Mouse (Mus musculus) c-Kit-positive CD71-positive TER-119-negative erythroid progenitor cells, embryonic 14.5 days (primary cell): Measurements from ENCODE around the gene Zswim3.

Source experiments
- DNase-seq: peaks from one replicate; pipeline ENCODE4 v3.0.0-alpha.2; 2013; ENCODE audit warnings: low read depth

The Zswim3 gene

GRCm38 (mm10) chr2:164806614-164807013 is 1.7 kb downstream of the Zswim3 start:
- no peak for DNase-seq

GRCm38 (mm10) chr2:164813557-164813956 is 8.7 kb downstream of the Zswim3 start:
- DNase-seq, result no peak

DNA sequence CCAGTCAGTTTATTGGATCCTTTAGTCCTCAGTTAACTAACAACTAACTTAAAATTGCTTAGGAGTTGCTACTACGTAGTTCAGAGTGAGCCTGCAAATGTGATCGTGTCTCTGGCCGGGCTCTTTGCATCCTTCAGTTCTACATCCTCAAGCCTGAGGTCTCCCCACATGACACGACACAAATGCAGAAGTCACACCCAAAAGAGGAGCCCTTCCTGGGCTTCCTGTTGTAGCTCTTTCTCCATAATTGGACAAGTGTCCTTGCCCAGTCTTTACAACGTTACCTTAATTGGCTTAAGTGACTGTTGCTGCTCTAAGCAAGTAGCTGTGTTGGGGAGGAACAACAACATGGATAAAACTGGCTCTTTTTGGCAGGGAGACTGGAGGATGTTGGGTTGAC is 10.4 kb downstream of the Zswim3 start:
- DNase-seq, result no peak

DNA sequence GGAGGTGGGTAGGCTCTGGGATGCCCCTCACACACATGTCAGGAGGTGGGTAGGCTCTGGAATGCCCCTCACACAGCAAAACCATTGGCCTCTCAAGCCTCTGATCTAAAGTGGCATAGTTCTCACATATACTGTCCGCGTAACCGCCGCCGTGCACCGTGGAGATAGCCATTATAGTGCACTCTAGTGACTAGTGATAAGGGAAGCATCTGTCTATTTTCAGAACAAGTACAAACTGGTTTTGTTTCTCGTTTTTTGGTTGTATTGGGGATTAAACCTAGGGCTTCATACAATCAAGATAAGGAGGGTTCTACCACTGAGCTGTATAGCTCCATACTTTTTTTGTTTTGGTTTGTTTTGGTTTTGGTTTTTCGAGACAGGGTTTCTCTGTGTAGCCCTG is 10.9 kb downstream of the Zswim3 start:
- DNase-seq, result no peak

GRCm38 (mm10) chr2:164817206-164817605 is 12.3 kb downstream of the Zswim3 start:
- no peak for DNase-seq

DNA sequence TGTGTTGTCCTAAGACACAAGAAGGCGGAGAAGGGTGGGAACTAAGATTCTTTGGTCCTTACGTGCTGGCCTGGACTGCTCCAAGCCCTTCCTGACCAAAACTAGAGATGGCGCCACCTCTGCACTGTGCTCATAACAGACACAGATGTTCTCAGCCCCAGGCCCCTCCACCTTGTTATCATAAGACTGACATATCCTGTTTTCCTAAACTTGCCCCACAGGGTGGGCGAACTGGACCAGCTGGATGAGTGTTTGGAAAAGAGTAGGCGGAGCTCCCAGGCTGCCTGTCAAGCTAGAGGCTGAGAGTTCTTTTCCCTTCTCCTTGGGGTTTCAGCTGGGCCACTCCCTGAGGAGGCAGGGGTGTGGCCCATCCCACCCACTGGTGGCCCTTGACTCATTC is 12.8 kb downstream of the Zswim3 start:
- DNase-seq, result no peak

DNA sequence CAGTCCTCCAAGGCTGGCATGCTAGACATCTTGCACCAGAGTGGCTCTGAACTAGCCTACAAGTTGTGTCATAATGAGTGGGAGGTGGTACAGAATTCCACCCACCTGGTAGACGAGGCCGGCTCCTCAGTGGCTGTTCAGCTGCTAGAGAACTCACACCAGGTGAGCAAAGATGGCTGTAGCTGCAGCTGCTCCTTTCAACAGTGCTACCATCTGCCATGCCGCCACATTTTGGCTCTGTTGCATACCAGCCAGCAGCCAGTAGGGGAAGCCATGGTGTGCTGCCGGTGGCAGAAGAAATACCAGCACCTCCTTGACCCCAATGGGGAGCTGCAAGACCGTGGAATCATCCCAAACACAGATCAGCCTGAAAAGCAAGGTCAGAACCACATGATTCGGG is 16.2 kb downstream of the Zswim3 start:
- DNase-seq, result no peak

GRCm38 (mm10) chr2:164822636-164823165 is 17.8 kb downstream of the Zswim3 start, which contains the start of gene Zswim1:
Zswim1 (plus strand) TSS chr2:164822686.
- peak; percentile 99 for DNase-seq

- DNase-seq, result no peak
These were observed 18.3 kb downstream of the Zswim3 start for GRCm38 (mm10) chr2:164823181-164823585.

- no peak for DNase-seq
These were observed 19.1 kb downstream of the Zswim3 start for GRCm38 (mm10) chr2:164823969-164824368.

DNA sequence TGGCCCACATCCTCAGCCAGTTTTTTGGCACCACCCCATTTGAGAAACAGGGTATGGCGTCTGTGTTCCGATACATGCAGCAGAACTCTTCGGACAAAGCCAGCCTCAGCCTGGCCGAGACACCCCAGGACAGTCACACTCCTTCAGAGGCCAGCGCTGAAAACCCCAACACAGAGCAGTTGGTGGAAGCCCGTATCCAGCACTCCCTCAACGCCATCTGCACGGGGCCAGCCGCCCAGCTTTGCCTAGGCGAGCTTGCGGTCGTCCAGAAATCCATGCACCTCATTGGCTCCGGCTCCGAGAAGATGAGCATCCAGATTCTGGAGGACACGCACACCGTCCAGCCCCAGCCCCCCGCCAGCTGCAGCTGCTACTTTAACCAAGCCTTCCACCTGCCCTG is 20.6 kb downstream of the Zswim3 start:
- DNase-seq, result no peak

DNA sequence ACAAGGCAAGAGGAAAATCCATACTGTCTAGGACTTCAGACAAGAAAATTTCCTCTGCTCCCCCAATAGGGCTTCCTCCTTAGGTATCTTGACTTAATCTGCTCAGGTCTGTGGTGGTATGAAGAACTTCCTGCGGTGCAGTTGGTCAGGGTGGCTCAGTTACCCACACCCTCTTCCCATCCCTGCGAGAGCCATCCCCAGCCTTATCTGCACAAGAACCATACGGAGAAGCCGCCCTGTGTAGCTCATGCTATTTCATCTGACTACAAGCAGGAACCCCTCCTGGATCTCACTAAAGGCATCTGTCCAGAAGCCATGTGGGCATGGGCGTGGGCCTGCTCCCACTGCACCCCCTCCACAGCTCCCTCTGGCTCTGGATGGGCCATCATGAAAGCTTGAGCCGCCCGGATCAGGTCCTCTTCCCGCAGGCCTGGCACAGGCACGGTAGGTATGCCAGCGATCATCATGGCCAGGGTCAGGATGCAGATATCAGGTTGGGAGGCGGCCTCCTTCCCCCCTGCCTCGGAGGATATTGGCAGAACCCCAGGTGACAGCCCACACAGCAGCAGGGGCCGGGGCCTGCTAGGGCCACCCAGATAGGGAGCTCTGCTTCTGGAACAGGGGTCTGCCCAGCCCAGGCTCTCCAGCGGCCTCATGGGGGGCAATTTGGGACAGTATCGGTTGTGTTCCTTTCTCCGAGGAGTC is 22.4 kb downstream of the Zswim3 start:
- DNase-seq, result no peak

GRCm38 (mm10) chr2:164828437-164828836 is 23.5 kb downstream of the Zswim3 start, which contains the start of gene Spata25:
Spata25 (minus strand) TSS chr2:164828537.
- no peak for DNase-seq

- DNase-seq, result no peak
These were observed 24.2 kb downstream of the Zswim3 start for GRCm38 (mm10) chr2:164829090-164829489.

DNA sequence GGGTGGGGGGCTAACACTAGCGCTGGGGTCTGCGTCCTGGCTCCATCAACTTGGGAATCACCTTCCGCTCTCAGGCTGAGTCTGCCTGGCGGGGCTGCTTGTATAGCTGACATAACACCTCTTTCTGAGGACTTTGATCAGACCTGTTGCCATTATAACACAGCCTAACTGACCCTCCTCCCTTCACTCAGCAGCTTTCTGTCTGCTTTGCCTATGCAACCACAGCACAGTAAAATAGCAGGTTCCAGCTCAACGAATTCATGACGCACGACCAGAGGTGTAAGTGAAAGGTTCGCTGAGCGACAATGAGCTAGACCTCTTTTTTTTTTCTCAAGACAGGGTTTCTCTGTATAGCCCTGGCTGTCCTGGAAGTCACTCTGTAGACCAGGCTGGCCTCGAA is 26.1 kb downstream of the Zswim3 start:
- DNase-seq, result no peak

GRCm38 (mm10) chr2:164832032-164832747 is 27.3 kb downstream of the Zswim3 start:
- DNase-seq, result no peak

- DNase-seq, result peak; percentile 67
These were observed 27.9 kb downstream of the Zswim3 start, which contains the start of gene Ctsa for GRCm38 (mm10) chr2:164832748-164833301. Ctsa (plus strand) TSS chr2:164832873.

- DNase-seq, result peak; percentile 92
These were observed 28.5 kb downstream of the Zswim3 start, which contains the start of gene Neurl2 for GRCm38 (mm10) chr2:164833314-164833959. Neurl2 (minus strand) TSS chr2:164833456.

DNA sequence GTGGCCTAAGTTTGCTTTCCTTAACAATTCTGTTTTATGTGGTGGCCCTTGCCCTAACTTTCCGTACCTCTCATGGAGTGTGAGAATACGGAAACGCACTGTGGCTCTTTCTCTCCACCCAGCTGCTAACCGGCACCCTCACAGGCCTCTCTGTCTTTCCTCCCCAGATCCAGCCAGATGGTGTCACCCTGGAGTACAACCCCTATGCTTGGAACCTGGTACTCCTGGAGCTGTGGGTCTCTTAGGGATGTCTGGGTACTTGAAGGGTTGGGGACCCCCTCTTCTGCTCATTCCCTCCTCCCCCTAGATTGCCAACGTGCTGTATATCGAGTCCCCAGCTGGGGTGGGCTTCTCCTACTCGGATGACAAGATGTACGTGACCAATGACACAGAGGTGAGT is 29.6 kb downstream of the Zswim3 start:
- no peak for DNase-seq

DNA sequence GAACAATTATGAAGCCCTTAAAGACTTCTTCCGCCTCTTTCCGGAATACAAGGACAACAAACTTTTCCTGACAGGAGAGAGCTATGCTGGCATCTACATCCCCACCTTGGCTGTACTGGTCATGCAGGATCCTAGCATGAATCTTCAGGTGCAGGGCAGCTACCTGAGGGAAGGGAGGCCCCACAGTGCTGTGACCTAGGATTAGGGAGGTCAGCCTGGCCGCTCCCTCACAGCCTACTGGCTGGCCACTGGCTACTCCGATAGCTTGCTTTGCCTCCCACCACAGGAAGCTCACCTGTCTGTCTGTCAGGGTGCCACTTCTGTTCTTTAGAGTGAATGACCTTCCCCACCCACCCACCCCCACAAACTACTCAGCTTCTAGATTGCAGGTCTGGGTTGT is 30.3 kb downstream of the Zswim3 start:
- no peak for DNase-seq

- no peak for DNase-seq
These were observed 40.9 kb downstream of the Zswim3 start for GRCm38 (mm10) chr2:164845782-164846181.

GRCm38 (mm10) chr2:164850061-164850460 is 45.2 kb downstream of the Zswim3 start:
- DNase-seq, result no peak
